Mouse (Mus musculus) macrophage (primary cell): Measurements from ENCODE around the gene Hist3h2ba. TPM values are rescaled to one million over a fixed set of nuclear protein-coding genes. Genes with fewer than 3 reads are reported as not detected.
"Not testable (repeated sequence)": the region's sequence is repeated elsewhere in the genome, so short reads cannot be mapped to it uniquely, and the experiment has no call there.

ENCODE experiments used
- H3K27ac ChIP-seq: fragments of 350-480 bp; formaldehyde crosslinking; 2 replicates; pipeline ENCODE4 v1.9.0; 2021
- H3K36me3 ChIP-seq: fragments of 350-480 bp; formaldehyde crosslinking; 2 replicates; pipeline ENCODE4 v1.9.0; 2021; ENCODE audit errors: inconsistent target
- H3K4me3 ChIP-seq: fragments of 350-480 bp; formaldehyde crosslinking; 2 replicates; pipeline ENCODE4 v1.9.0; 2021; ENCODE audit errors: inconsistent target
- H3K79me2 ChIP-seq: fragments of 350-480 bp; formaldehyde crosslinking; 2 replicates; pipeline ENCODE4 v1.9.0; 2021; ENCODE audit errors: inconsistent target
- WGBS: methylation state at CpG from one replicate; pipeline ENCODE4 v1.1.7; 2026; ENCODE audit warnings: inconsistent platforms; ENCODE audit not compliant: missing documents; 5-methylcytosine and 5-hydroxymethylcytosine counted together
- polyA plus RNA-seq: library from polyadenylated mRNA; stranded (reverse); fragments of 250-400 nt; gene quantifications from 3 replicates; pipeline ENCODE4 v1.2.4, GENCODE M21; 2018; ENCODE audit warnings: inconsistent platforms

Hist3h2ba gene
- polyA plus RNA-seq, 1 experiment from 2014 or later = not detected

GRCm38 (mm10) chr11:58953351-58954169 lies 4.8 kb downstream of the Hist3h2ba start:
- 4% methylated on average over 23 of the region's 33 CpGs for WGBS
- Histone ChIP-seq H3K36me3 (peaks cover 7% of the 10 kb centered on the region; the same call in 1 of the 2 replicates), H3K79me2 (peaks cover 33% of the 10 kb centered on the region), H3K27ac (peak overlapping the region; percentile 27; the same call in 1 of the 2 replicates), H3K4me3 (peak overlapping the region; percentile 95)

GRCm38 (mm10) chr11:58954170-58954419 lies 5.4 kb downstream of the Hist3h2ba start:
- WGBS = 0% methylated on average over 8 of the region's 17 CpGs
- peak overlapping the region; percentile 95 for H3K27ac ChIP-seq
- peak overlapping the region; percentile 95 for H3K4me3 ChIP-seq
- H3K36me3 ChIP-seq = not testable (repeated sequence)
- peaks cover 33% of the 10 kb centered on the region for H3K79me2 ChIP-seq

- WGBS = under 1% methylated on average over 43 of the region's 49 CpGs
Observed at GRCm38 (mm10) chr11:58954420-58955142, 5.9 kb downstream of the Hist3h2ba start, which contains the start of the genes Hist3h2a and Trim17. TSS of gene Hist3h2a (plus strand) at chr11:58954685. TSS of gene Trim17 (plus strand) at chr11:58954685.

GRCm38 (mm10) chr11:58955143-58955867 lies 6.6 kb downstream of the Hist3h2ba start:
- WGBS = under 1% methylated on average over 20 of the region's 20 CpGs
- Histone ChIP-seq H3K36me3 (peaks cover 7% of the 10 kb centered on the region; the same call in 1 of the 2 replicates), H3K27ac (peak overlapping the region; percentile 95), H3K4me3 (peak overlapping the region; percentile 95), H3K79me2 (peaks cover 33% of the 10 kb centered on the region)

More at GRCm38 (mm10) chr11:58954420-58955142, 5.9 kb downstream of the Hist3h2ba start, which contains the start of the genes Hist3h2a and Trim17:
- peak within 1 kb of the TSS; percentile 95 for H3K27ac ChIP-seq
- peaks cover 7% of the 10 kb centered on the region; the same call in 1 of the 2 replicates for H3K36me3 ChIP-seq
- peaks cover 33% of the 10 kb centered on the region for H3K79me2 ChIP-seq
- peak within 1 kb of the TSS; percentile 95 for H3K4me3 ChIP-seq

GRCm38 (mm10) chr11:58955868-58956257 lies 7.1 kb downstream of the Hist3h2ba start:
- H3K36me3 ChIP-seq = peaks cover 7% of the 10 kb centered on the region; the same call in 1 of the 2 replicates
- H3K79me2 ChIP-seq = peaks cover 33% of the 10 kb centered on the region
- peak overlapping the region; percentile 95 for H3K4me3 ChIP-seq
- WGBS = 32% methylated on average over 7 of the region's 8 CpGs
- H3K27ac ChIP-seq = peak overlapping the region; percentile 95

GRCm38 (mm10) chr11:58957226-58957914 lies 8.7 kb downstream of the Hist3h2ba start:
- Histone ChIP-seq H3K79me2 (peaks cover 33% of the 10 kb centered on the region), H3K4me3 (peak overlapping the region; percentile 95), H3K36me3 (peaks cover 7% of the 10 kb centered on the region; the same call in 1 of the 2 replicates), H3K27ac (0 out of 2 replicates have a peak overlapping the region, but pooled peaks have one; percentile 89)
- 95% methylated on average over 5 of the region's 5 CpGs for WGBS

- H3K4me3 ChIP-seq = peak overlapping the region; percentile 12; the same call in 1 of the 2 replicates
- peak overlapping the region; percentile 89 for H3K27ac ChIP-seq
- peaks cover 7% of the 10 kb centered on the region; the same call in 1 of the 2 replicates for H3K36me3 ChIP-seq
- H3K79me2 ChIP-seq = peaks cover 33% of the 10 kb centered on the region
- 85% methylated on average over 6 of the region's 6 CpGs for WGBS
Observed at GRCm38 (mm10) chr11:58958536-58958935, 9.8 kb downstream of the Hist3h2ba start.

- H3K36me3 ChIP-seq = peaks cover 7% of the 10 kb centered on the region; the same call in 1 of the 2 replicates
- peak overlapping the region; percentile 28 for H3K4me3 ChIP-seq
- H3K27ac ChIP-seq = peak overlapping the region; percentile 89
- H3K79me2 ChIP-seq = peaks cover 33% of the 10 kb centered on the region
- 4% methylated on average over 15 of the region's 15 CpGs for WGBS
Observed at GRCm38 (mm10) chr11:58959186-58959825, 10.6 kb downstream of the Hist3h2ba start.

GRCm38 (mm10) chr11:58959921-58960465 lies 11.3 kb downstream of the Hist3h2ba start:
- Histone ChIP-seq H3K27ac (peak overlapping the region; percentile 89), H3K79me2 (peaks cover 32% of the 10 kb centered on the region), H3K36me3 (peaks cover 7% of the 10 kb centered on the region; the same call in 1 of the 2 replicates), H3K4me3 (peak overlapping the region; percentile 28)
- WGBS = under 1% methylated on average over 40 of the region's 40 CpGs

GRCm38 (mm10) chr11:58961364-58962177 lies 12.9 kb downstream of the Hist3h2ba start:
- peaks cover 7% of the 10 kb centered on the region; the same call in 1 of the 2 replicates for H3K36me3 ChIP-seq
- peaks cover 17% of the 10 kb centered on the region for H3K79me2 ChIP-seq
- no peak overlapping the region for H3K4me3 ChIP-seq
- H3K27ac ChIP-seq = no peak overlapping the region
- 70% methylated on average over 47 of the region's 50 CpGs for WGBS

GRCm38 (mm10) chr11:58963543-58963942 lies 14.8 kb downstream of the Hist3h2ba start:
- Histone ChIP-seq H3K79me2 (no peaks in the 10 kb centered on the region), H3K4me3 (no peak overlapping the region), H3K27ac (no peak overlapping the region), H3K36me3 (no peaks in the 10 kb centered on the region)
- 63% methylated on average over 16 of the region's 17 CpGs for WGBS

- Histone ChIP-seq H3K79me2 (no peaks in the 10 kb centered on the region), H3K27ac (no peak overlapping the region), H3K36me3 (no peaks in the 10 kb centered on the region), H3K4me3 (no peak overlapping the region)
- 88% methylated on average over 7 of the region's 7 CpGs for WGBS
Observed at GRCm38 (mm10) chr11:58964216-58964615, 15.5 kb downstream of the Hist3h2ba start.
